Mouse (Mus musculus): ENCODE measurements around the gene 6330409D20Rik. TPM values are rescaled to one million over a fixed set of nuclear protein-coding genes. Genes with fewer than 3 reads are reported as not detected.

6330409D20Rik gene
- total RNA-seq, 1 experiment from 2014 or later = not detected

GRCm38 (mm10) chr2:32731911-32732310 is 8.9 kb downstream of the 6330409D20Rik start:
- no peak for ATAC-seq (replicated peaks; ENCODE audit: insufficient number of reproducible peaks, low FRiP score, low TSS enrichment, poor library complexity, severe bottlenecking)

DNA sequence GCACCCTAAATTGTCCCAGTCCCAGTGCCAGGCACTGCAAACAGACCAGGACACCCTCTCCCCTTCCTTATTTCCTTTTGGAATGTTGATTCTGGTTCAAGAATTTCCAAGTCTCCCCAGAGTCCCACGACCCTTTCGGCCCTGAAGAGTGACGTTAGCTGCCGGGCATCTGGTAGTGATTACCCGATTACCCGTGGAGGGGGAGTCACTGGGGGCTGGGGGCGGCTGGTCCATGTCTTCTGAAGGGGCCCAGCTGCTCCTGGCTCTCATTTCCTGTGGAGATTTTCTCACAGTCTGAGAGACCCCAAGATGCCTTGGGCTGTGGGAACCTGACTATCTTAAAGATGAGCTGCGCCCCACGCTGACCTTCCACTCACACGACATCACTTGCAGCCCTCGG is 10.0 kb downstream of the 6330409D20Rik start:
- no peak for ATAC-seq (replicated peaks; ENCODE audit: insufficient number of reproducible peaks, low FRiP score, low TSS enrichment, poor library complexity, severe bottlenecking)

GRCm38 (mm10) chr2:32729547-32729946 is 11.3 kb downstream of the 6330409D20Rik start:
- ATAC-seq (replicated peaks; ENCODE audit: insufficient number of reproducible peaks, low FRiP score, low TSS enrichment, poor library complexity, severe bottlenecking) = no peak

DNA sequence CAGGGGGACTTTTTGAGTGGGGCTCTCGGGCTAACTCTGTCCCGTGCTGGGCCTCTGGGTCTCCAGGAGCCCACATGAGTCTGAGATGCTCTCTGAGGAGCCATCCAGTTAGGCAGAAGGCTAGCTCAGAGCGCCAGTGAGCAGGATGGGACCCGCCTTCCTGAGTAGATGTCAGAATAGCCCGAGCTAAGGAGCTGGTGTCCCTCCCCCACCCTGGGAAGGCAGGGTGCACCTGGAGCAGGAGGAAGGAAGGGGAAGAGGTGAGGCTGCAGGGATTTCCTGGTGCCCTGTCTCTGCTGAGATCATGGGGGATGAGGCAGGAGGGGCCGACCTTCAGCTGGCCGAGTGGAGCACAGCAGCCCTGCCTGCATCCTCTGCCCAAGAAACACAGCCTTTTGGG is 12.4 kb downstream of the 6330409D20Rik start:
- ATAC-seq (replicated peaks; ENCODE audit: insufficient number of reproducible peaks, low FRiP score, low TSS enrichment, poor library complexity, severe bottlenecking) = no peak

DNA sequence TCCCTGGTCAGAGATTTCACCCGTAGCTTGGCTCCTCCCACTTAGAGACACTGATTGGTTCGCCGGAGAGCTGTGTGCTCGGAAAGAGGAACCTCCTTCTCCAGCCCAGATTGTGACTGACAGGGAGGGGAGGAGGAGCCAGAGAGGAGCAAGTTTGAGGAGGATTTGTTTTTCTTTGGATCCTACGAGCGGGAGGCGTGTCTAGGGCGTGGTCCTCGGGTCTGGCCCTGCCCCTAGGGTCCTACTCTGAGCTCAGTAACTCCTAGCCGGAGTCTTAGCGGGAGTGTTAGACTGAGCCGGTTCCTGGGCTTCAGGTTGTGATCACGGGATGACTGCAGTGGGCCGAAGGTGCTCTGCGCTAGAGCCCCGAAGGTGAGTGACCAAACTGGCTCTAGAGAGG is 13.4 kb downstream of the 6330409D20Rik start:
- ATAC-seq (replicated peaks; ENCODE audit: insufficient number of reproducible peaks, low FRiP score, low TSS enrichment, poor library complexity, severe bottlenecking) = peak; percentile 97

GRCm38 (mm10) chr2:32724832-32725790 is 15.7 kb downstream of the 6330409D20Rik start:
- no peak for ATAC-seq (replicated peaks; ENCODE audit: insufficient number of reproducible peaks, low FRiP score, low TSS enrichment, poor library complexity, severe bottlenecking)

- ATAC-seq (replicated peaks; ENCODE audit: insufficient number of reproducible peaks, low FRiP score, low TSS enrichment, poor library complexity, severe bottlenecking) = no peak
Measured at GRCm38 (mm10) chr2:32724149-32724548, 16.7 kb downstream of the 6330409D20Rik start.

- ATAC-seq (replicated peaks; ENCODE audit: insufficient number of reproducible peaks, low FRiP score, low TSS enrichment, poor library complexity, severe bottlenecking) = no peak
Measured at GRCm38 (mm10) chr2:32722581-32722980, 18.2 kb downstream of the 6330409D20Rik start.

DNA sequence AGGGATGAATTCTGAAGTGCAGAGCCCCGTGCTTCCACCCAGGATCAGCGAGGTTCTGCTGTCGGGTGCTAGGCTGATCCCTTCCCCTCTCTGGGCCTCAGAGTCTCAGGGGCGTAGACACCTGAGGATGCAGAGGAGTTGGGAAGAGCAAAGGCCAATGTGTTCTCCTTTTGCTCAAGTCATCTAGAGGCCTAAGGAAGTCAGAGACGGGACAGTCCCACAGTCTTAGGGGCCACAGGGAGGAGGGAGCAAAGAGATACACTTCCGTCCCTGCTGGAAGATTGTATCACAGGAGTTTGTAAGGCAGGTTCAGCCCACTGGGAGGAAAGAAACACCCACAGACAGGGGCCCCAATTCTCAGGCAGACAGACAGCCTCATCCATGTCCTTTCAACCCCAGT is 18.8 kb downstream of the 6330409D20Rik start:
- peak; percentile 66 for ATAC-seq (replicated peaks; ENCODE audit: insufficient number of reproducible peaks, low FRiP score, low TSS enrichment, poor library complexity, severe bottlenecking)

- peak; percentile 24 for ATAC-seq (replicated peaks; ENCODE audit: insufficient number of reproducible peaks, low FRiP score, low TSS enrichment, poor library complexity, severe bottlenecking)
Measured at GRCm38 (mm10) chr2:32720681-32721229, 20.1 kb downstream of the 6330409D20Rik start, which contains the start of gene Sh2d3c. TSS of gene Sh2d3c (plus strand) at chr2:32721055.

DNA sequence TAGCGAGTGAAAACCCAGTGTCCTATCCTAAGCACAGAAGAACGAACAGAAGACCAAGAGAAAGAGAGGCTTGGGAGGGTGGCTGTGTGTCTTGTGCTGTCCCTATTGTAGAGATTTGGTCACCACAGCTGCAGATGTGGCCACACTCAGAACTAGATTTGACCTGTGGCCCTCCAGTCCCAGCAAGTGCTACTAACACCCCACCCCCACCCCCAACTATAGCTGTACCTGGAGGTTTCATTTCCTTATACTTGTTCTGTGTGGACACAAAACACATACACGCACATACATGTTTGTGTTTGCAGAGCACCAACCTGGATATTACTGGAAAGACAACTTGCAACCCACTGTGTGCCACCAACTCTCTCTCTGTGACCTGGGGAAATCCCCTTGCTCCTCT is 20.8 kb downstream of the 6330409D20Rik start:
- ATAC-seq (replicated peaks; ENCODE audit: insufficient number of reproducible peaks, low FRiP score, low TSS enrichment, poor library complexity, severe bottlenecking) = no peak

GRCm38 (mm10) chr2:32718761-32719160 is 22.1 kb downstream of the 6330409D20Rik start:
- no peak for ATAC-seq (replicated peaks; ENCODE audit: insufficient number of reproducible peaks, low FRiP score, low TSS enrichment, poor library complexity, severe bottlenecking)

- ATAC-seq (replicated peaks; ENCODE audit: insufficient number of reproducible peaks, low FRiP score, low TSS enrichment, poor library complexity, severe bottlenecking) = peak; percentile 60
Measured at GRCm38 (mm10) chr2:32714987-32715425, 25.8 kb downstream of the 6330409D20Rik start.

GRCm38 (mm10) chr2:32714117-32714986 is 26.5 kb downstream of the 6330409D20Rik start:
- ATAC-seq (replicated peaks; ENCODE audit: insufficient number of reproducible peaks, low FRiP score, low TSS enrichment, poor library complexity, severe bottlenecking) = no peak

- ATAC-seq (replicated peaks; ENCODE audit: insufficient number of reproducible peaks, low FRiP score, low TSS enrichment, poor library complexity, severe bottlenecking) = peak; percentile 24
Measured at GRCm38 (mm10) chr2:32712934-32713817, 27.6 kb downstream of the 6330409D20Rik start, which contains the start of gene Cdk9. TSS of gene Cdk9 (minus strand) at chr2:32713076.

DNA sequence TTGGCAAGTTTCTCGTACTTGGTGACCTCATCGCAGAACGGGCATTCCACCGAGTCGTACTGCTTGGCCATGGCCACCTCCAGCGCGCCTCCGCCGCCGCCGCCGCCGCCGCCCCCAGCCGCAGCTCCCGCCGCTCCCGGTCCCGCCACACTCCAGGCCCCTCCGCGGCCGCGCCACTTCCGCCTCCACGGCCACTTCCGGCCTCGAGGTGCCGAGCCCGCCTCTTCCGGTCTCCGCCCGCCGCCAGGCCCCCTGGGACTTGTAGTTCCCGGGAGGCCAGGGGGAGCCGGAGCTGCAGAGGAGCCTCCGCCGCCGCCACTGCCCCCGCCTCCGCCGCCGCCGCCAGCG is 28.3 kb downstream of the 6330409D20Rik start:
- peak; percentile 29; the same call in 1 of the 2 replicates for ATAC-seq (replicated peaks; ENCODE audit: insufficient number of reproducible peaks, low FRiP score, low TSS enrichment, poor library complexity, severe bottlenecking)

- peak; percentile 10; the same call in 1 of the 2 replicates for ATAC-seq (replicated peaks; ENCODE audit: insufficient number of reproducible peaks, low FRiP score, low TSS enrichment, poor library complexity, severe bottlenecking)
Measured at GRCm38 (mm10) chr2:32712108-32712551, 28.7 kb downstream of the 6330409D20Rik start.
